Mouse (Mus musculus): Measurements from ENCODE around the gene Scrn2.

DNA sequence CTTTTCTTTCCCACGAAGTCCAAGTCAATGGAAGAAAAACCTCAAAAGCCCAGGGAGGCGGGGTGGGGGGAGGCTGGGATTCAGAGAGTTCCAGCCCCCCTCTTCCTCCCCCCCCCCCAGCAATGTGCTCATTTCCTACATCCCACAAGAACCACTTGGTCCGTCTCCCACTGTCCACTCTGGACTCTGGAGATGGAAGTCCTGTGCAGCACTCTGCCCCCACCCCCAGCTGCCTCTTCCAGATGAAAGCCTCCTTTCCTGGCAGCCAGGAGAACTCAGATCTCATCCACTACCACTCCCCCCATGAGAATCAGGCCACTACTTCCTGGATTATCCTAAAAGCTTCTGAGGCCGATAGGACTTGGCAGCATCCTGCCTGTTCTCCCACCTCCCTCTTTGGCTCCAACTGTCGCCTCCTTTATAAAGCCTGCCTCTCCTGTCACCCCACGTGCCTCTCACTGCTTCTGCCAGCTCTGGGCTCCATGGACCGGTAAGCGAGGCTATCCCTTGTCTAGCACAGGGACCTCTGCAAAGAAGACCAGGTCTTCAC, 16.5 kb upstream of the Scrn2 start, which contains the start of gene Sp6:
- TF ChIP-seq CEBPB (IDR thresholded peaks at IDR 0.05; ENCODE audit: low read depth) (no peak), CTCF (IDR thresholded peaks at IDR 0.05; ENCODE audit: control insufficient read depth, insufficient read depth, insufficient read length) (no peak), MAX (IDR thresholded peaks at IDR 0.05) (no peak), MYOG (IDR thresholded peaks at IDR 0.05; ENCODE audit: control insufficient read depth, extremely low read depth, insufficient read length) (no peak), USF1 (IDR thresholded peaks at IDR 0.05; ENCODE audit: low read depth) (no peak), FOSL1 (IDR thresholded peaks at IDR 0.05; ENCODE audit: insufficient read depth, low read length, poor library complexity, severe bottlenecking) (no peak)

Measured in C2C12 (cell line).